Comparison of ENCODE assay signal across 27 mouse cellular contexts in the genomic region with DNA sequence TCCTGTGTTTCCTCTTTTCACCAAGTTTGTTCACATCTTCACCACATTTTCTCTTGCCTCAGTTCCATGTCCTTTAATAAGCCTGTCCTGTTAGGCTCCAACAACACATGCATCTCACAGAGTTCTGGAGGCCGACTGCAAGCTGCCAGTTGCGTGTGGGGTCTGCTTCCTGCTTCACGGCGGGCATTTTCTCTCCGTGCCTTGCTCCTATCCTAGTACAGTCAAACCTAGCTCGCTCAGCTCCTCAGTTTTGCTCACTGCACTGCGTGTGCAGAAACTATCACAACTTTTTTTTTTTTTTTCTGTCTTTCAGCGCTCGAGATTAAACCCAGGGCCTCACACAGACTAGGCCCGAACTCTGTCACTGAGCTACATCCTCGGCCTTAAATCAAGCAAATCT.
"Had no signal": no experiment of that assay in that cellular context is flagged by ENCODE, and none has a peak within 500 bp of the region (broad histone marks: within the 10 kb centered on the region; RNA-seq: fewer than 3 reads in every experiment).

No protein-coding gene starts in this region.

- H3K36me3 ChIP-seq: heart, embryonic 13.5 days; heart, embryonic 15.5 days; hindbrain, embryonic 13.5 days; hindbrain, embryonic 15.5 days; kidney, embryonic 15.5 days; limb, embryonic 12.5 days; liver, embryonic 13.5 days had no signal

- H3K4me2 ChIP-seq: heart, embryonic 11.5 days; heart, embryonic 13.5 days; heart, embryonic 15.5 days; hindbrain, embryonic 13.5 days; hindbrain, embryonic 15.5 days; kidney, embryonic 15.5 days; limb, embryonic 12.5 days; liver, embryonic 13.5 days had no signal

- H3K9me3 ChIP-seq: heart, embryonic 13.5 days; heart, embryonic 15.5 days; hindbrain, embryonic 13.5 days; hindbrain, embryonic 15.5 days; kidney, embryonic 15.5 days; limb, embryonic 12.5 days; liver, embryonic 13.5 days had no signal

- H3K27me3 ChIP-seq: heart, embryonic 13.5 days; heart, embryonic 15.5 days; hindbrain, embryonic 13.5 days; kidney, embryonic 15.5 days; liver, embryonic 13.5 days had no signal

- ATAC-seq: forebrain, embryonic 16.5 days; hindbrain, postnatal 0 days; intestine, embryonic 16.5 days had no signal

- H3K4me3 ChIP-seq: gastrocnemius, adult 2 months; heart, embryonic 13.5 days; heart, embryonic 15.5 days; hindbrain, embryonic 13.5 days; hindbrain, embryonic 15.5 days; kidney, embryonic 15.5 days; limb, embryonic 12.5 days; liver, embryonic 13.5 days had no signal

- H3K27ac ChIP-seq: gastrocnemius, adult 2 months; heart, embryonic 13.5 days; heart, embryonic 15.5 days; hindbrain, embryonic 13.5 days; hindbrain, embryonic 15.5 days; hindbrain, postnatal 0 days; kidney, embryonic 15.5 days; kidney, postnatal 0 days; limb, embryonic 12.5 days; liver, embryonic 13.5 days had no signal

- H3K9ac ChIP-seq: heart, embryonic 13.5 days; heart, embryonic 15.5 days; hindbrain, embryonic 13.5 days; hindbrain, embryonic 15.5 days; kidney, embryonic 15.5 days; limb, embryonic 12.5 days; liver, embryonic 13.5 days had no signal

- DNase-seq: gastrocnemius, adult 2 months; gastrocnemius, postnatal 10 days; gastrocnemius, postnatal 25 days; heart, adult 18-20 months; heart, postnatal 14 days; heart, postnatal 36 days; kidney, adult 11 months; kidney, adult 2 months; kidney, adult 9 months; kidney, postnatal 14 days; kidney, postnatal 36 days; layer of hippocampus, adult 9-11 months; layer of hippocampus, postnatal 36 days; left cerebral cortex, postnatal 4 days; liver; liver, embryonic 13.5 days had no signal
